Mouse (Mus musculus): ENCODE measurements at regions not wholly inside any gene's neighbourhood (a gene's known extent, or its start where the extent isn't known, plus 50 kb on each side); places are given as distances from the start of the nearest gene placed in this dataset.

DNA sequence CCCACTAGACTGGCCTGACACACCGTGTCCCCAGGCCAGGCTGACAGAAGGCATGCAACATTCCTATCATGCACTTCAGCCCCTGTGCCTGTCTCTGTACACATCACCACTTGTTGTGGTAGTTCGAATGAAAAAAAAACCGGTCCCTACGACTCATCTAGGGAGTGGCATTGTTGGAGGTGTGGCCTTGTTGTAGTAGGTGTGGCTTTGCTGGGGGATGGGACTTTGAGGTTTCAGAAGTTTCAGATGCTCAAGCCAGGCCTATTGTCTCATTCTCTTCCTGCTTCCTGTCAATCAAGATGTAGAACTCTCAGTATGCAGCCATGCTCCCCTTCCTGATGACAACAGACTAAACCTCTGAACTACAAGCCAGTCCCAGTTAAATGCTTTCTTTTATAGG lies 162.1 kb upstream of the Gm49356 start:
- TF ChIP-seq USF1 (IDR thresholded peaks at IDR 0.05; ENCODE audit: low read depth) (no peak), MAX (IDR thresholded peaks at IDR 0.05) (no peak), CTCF (IDR thresholded peaks at IDR 0.05; ENCODE audit: control insufficient read depth, insufficient read depth, insufficient read length) (no peak), MYOD1 (IDR thresholded peaks at IDR 0.05; ENCODE audit: control insufficient read depth, insufficient read length, low read depth) (no peak), MYOG (IDR thresholded peaks at IDR 0.05; ENCODE audit: control insufficient read depth, extremely low read depth, insufficient read length) (no peak)

Data from C2C12 (cell line).